ENCODE assay signal across 9 mouse cellular contexts in the genomic region with DNA sequence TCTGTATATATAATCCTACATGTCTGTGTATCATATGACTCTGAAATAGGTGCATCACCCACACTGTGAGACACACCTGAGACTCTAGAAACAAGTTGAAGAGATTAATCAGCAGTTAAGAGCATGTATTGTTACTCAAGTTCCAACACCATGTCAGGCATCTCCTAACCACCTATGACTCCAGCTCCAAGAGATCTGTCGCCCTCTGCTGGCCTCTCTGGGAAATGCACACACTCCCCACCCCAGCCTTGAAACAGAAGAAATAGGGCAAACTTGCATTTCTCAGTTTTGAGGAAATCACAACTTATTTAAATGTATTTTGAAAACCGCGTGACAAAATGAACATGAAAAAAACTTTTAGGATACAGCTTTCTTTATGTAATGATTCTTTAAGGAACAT. TPM values are rescaled to one million over a fixed set of nuclear protein-coding genes. Genes with fewer than 3 reads are reported as not detected.
DNase-seq lines count a peak whose midpoint lies in the region; ATAC-seq and TF ChIP-seq lines count a peak whose summit lies in the region.
"Had no signal": no experiment of that assay in that cellular context is flagged by ENCODE, and none has a peak within 500 bp of the region (broad histone marks: within the 10 kb centered on the region; RNA-seq: fewer than 3 reads in every experiment).

No protein-coding gene starts in this region.

- no peak overlapping the region for H3K4me3 ChIP-seq in gastrocnemius, adult 2 months
- no peak overlapping the region for H3K4me3 ChIP-seq in liver, postnatal 0 days (ENCODE audit: low read depth, low read length)
- H3K4me3 ChIP-seq: heart, embryonic 15.5 days had no signal

- no peaks in the 10 kb centered on the region for H3K9me3 ChIP-seq in liver, postnatal 0 days (ENCODE audit: low read length)
- H3K9me3 ChIP-seq: heart, embryonic 15.5 days had no signal

- DNase-seq in 3T3-L1 (ENCODE audit: low read depth, low spot score), result peak; percentile 89
- DNase-seq in MEL-GATA-1-ER (ENCODE audit: extremely low read depth, low read depth), result peak; percentile 1
- DNase-seq in cerebellum, adult 9-11 months, result peak; percentile 10
- DNase-seq in gastrocnemius, adult 2 months, result peak; percentile 77
- peak; percentile 88 for DNase-seq in kidney, postnatal 10 days
- peak; percentile 85 for DNase-seq in liver, postnatal 0 days
- DNase-seq in retina, postnatal 7 days (ENCODE audit: low read depth, low spot score), result peak; percentile 57
- peak; percentile 55 for DNase-seq in urinary bladder, adult 2 months (ENCODE audit: low spot score)

- H3K9ac ChIP-seq in liver, postnatal 0 days (replicated peaks), result no peak overlapping the region
- H3K9ac ChIP-seq: heart, embryonic 15.5 days had no signal

- no peak for TF ChIP-seq EP300 in liver, postnatal 0 days (IDR thresholded peaks at IDR 0.05; ENCODE audit: low read depth)

- H3K4me1 ChIP-seq in liver, postnatal 0 days (ENCODE audit: insufficient read depth), result no peaks in the 10 kb centered on the region
- H3K4me1 ChIP-seq: heart, embryonic 15.5 days had no signal

- intact Hi-C loops in gastrocnemius, adult 2 months (cut with DNase I), result loop anchor here (1.0 to 5.0 kb wide), 2 partner anchors 88 to 339 kb away; no protein-coding TSS in a partner anchor

- ATAC-seq in liver, postnatal 0 days, result peak; percentile 61; the same call in 1 of the 2 replicates

- no peak overlapping the region for H3K4me2 ChIP-seq in liver, postnatal 0 days (ENCODE audit: low read depth, low read length)
- H3K4me2 ChIP-seq: heart, embryonic 15.5 days had no signal

- no peaks in the 10 kb centered on the region for H3K36me3 ChIP-seq in liver, postnatal 0 days (replicated peaks; ENCODE audit: insufficient read depth, low read length)
- H3K36me3 ChIP-seq: heart, embryonic 15.5 days had no signal

- 12% methylated on average over 3 of the region's 3 CpGs for WGBS in liver, postnatal 0 days (ENCODE audit: insufficient replicate concordance)

- no peak overlapping the region for H3K27ac ChIP-seq in gastrocnemius, adult 2 months
- no peak overlapping the region for H3K27ac ChIP-seq in liver, postnatal 0 days (ENCODE audit: low read depth)
- H3K27ac ChIP-seq: heart, embryonic 15.5 days had no signal

- peak; percentile 98; the same call in 1 of the 2 replicates for TF ChIP-seq CTCF in gastrocnemius, adult 2 months (IDR thresholded peaks at IDR 0.05)
- peak; percentile 97 for TF ChIP-seq CTCF in liver, postnatal 0 days (IDR thresholded peaks at IDR 0.05; ENCODE audit: low read depth)

- H3K27me3 ChIP-seq in liver, postnatal 0 days (ENCODE audit: insufficient read depth, low read length), result no peaks in the 10 kb centered on the region
- H3K27me3 ChIP-seq: heart, embryonic 15.5 days had no signal

RNA-seq across cellular contexts. Expression of gene Tdrd6, which starts 23.4 kb away (rescaled TPM):
- under 1 TPM; 0.03 TPM for total RNA-seq in gastrocnemius, adult 2 months (2021)
- polyA plus RNA-seq in liver, postnatal 0 days (2015; fragmentation: Nextera tagmentation; extraction: Ambion mirVana), result not detected in 2 replicates
- 0.14 and 0.38 TPM in 2 replicates for polyA plus RNA-seq in urinary bladder, adult 2 months (2012; rRNA removed)
- polyA plus RNA-seq: heart, embryonic 15.5 days had no signal

RNA-seq across cellular contexts. Expression of gene Pla2g7, which starts 38.8 kb away (rescaled TPM):
- 10 to 100 TPM; 21.5 to 40.7 TPM for total RNA-seq in gastrocnemius, adult 2 months (2021)
- polyA plus RNA-seq in liver, postnatal 0 days (2015; fragmentation: Nextera tagmentation; extraction: Ambion mirVana), result 57.0 and 61.4 TPM in 2 replicates
- 52.2 and 55.9 TPM in 2 replicates for polyA plus RNA-seq in urinary bladder, adult 2 months (2012; rRNA removed)

Comparison
In these comparisons a context has a peak if more than half of its experiments do, and no peak if none do; other contexts are left out.
1. DNase-seq: peak in every context shown above with its lines; median percentile 89 in 3T3-L1; 88 in kidney, postnatal 10 days; 85 in liver, postnatal 0 days; 77 in gastrocnemius, adult 2 months; 57 in retina, postnatal 7 days; 55 in urinary bladder, adult 2 months; 10 in cerebellum, adult 9-11 months; 1 in MEL-GATA-1-ER.